Mouse (Mus musculus) MEL (cell line): ENCODE measurements at regions not wholly inside any gene's neighbourhood (a gene's known extent, or its start where the extent isn't known, plus 50 kb on each side); places are given as distances from the start of the nearest gene placed in this dataset.

Experiments
- DNase-seq: peaks from one replicate; pipeline ENCODE4 v3.0.0; 2011; ENCODE audit warnings: low read depth, low spot score
- H3K27ac ChIP-seq: 2 replicates; pipeline ENCODE4 v1.5.1; 2012; ENCODE audit warnings: low read depth, mild to moderate bottlenecking, control low read depth, low read length, moderate library complexity; ENCODE audit not compliant: control insufficient read depth
- H3K27me3 ChIP-seq, 2 experiments: fragments of 150-350 bp in 1 of 2; sonication (generic) in 1 of 2; 2 replicates each; pipeline ENCODE4 v1.6.1; 2012; ENCODE audit warnings: low read length in 2 of 2, mild to moderate bottlenecking in 2 of 2, improper control_type of control experiment in 1 of 2, moderate library complexity in 1 of 2; ENCODE audit not compliant: insufficient read depth in 2 of 2, control insufficient read depth in 1 of 2
- H3K36me3 ChIP-seq, 2 experiments: 2 replicates each; pipeline ENCODE4 v1.6.1; 2012 to 2014; ENCODE audit warnings: low read length in 2 of 2, improper control_type of control experiment in 1 of 2, inconsistent platforms in 1 of 2, mild to moderate bottlenecking in 1 of 2; ENCODE audit not compliant: insufficient read depth in 2 of 2, control insufficient read depth in 1 of 2
- H3K4me1 ChIP-seq, 2 experiments: fragments of 150-350 bp in 1 of 2; sonication (generic) in 1 of 2; 2 replicates each; pipeline ENCODE4 v1.6.1; 2012; ENCODE audit warnings: low read length in 2 of 2, improper control_type of control experiment in 1 of 2, mild to moderate bottlenecking in 1 of 2; ENCODE audit not compliant: insufficient read depth in 2 of 2, control insufficient read depth in 1 of 2
- H3K4me3 ChIP-seq, 2 experiments: fragments of 150-350 bp in 1 of 2; sonication (generic) in 1 of 2; 2 replicates each; pipeline ENCODE4 v1.5.1; 2012; ENCODE audit warnings: low read depth in 2 of 2, low read length in 2 of 2, mild to moderate bottlenecking in 2 of 2, moderate library complexity in 2 of 2, control low read depth in 1 of 2, improper control_type of control experiment in 1 of 2; ENCODE audit not compliant: control insufficient read depth in 1 of 2, insufficient read depth in 1 of 2
- H3K79me2 ChIP-seq: 2 replicates; pipeline ENCODE4 v1.6.1; 2012; ENCODE audit warnings: mild to moderate bottlenecking, low read length, moderate library complexity; ENCODE audit not compliant: control insufficient read depth, poor library complexity, insufficient read depth
- H3K9ac ChIP-seq: 2 replicates; pipeline ENCODE4 v1.6.1; 2012; ENCODE audit warnings: low read depth, mild to moderate bottlenecking, control low read depth, low read length, moderate library complexity; ENCODE audit not compliant: control insufficient read depth, poor library complexity, severe bottlenecking
- H3K9me3 ChIP-seq: fragments of 150-350 bp; sonication (generic); replicated peaks from 2 replicates; pipeline ENCODE4 v1.6.1; 2012; ENCODE audit warnings: mild to moderate bottlenecking, low read length, improper control_type of control experiment, moderate library complexity; ENCODE audit not compliant: insufficient read depth
- CHD1 ChIP-seq: IDR thresholded peaks from 2 replicates; pipeline ENCODE4 v1.6.1; 2012; ENCODE audit warnings: low read depth, mild to moderate bottlenecking, inconsistent platforms, low read length, improper control_type of control experiment
- CHD2 ChIP-seq: IDR thresholded peaks from 2 replicates; pipeline ENCODE4 v1.6.1; 2011; ENCODE audit warnings: low read length, improper control_type of control experiment
- E2F4 ChIP-seq: IDR thresholded peaks from 2 replicates; pipeline ENCODE4 v1.6.1; 2011; ENCODE audit warnings: low read depth, low read length, improper control_type of control experiment, borderline replicate concordance
- EP300 ChIP-seq, 2 experiments: IDR thresholded peaks; 2 replicates each; pipeline ENCODE4 v1.6.1; 2011; ENCODE audit warnings: improper control_type of control experiment in 2 of 2, low read length in 2 of 2, low read depth in 1 of 2, mild to moderate bottlenecking in 1 of 2
- MAFK ChIP-seq: IDR thresholded peaks from 2 replicates; pipeline ENCODE4 v1.6.1; 2011; ENCODE audit warnings: low read depth, mild to moderate bottlenecking, low read length, improper control_type of control experiment, borderline replicate concordance
- MAZ ChIP-seq: IDR thresholded peaks from 2 replicates; pipeline ENCODE4 v1.6.1; 2012; ENCODE audit warnings: low read depth, mild to moderate bottlenecking, inconsistent platforms, low read length, improper control_type of control experiment
- MYC ChIP-seq: IDR thresholded peaks from 2 replicates; pipeline ENCODE4 v1.6.1; 2011; ENCODE audit warnings: low read depth, mild to moderate bottlenecking, low read length, improper control_type of control experiment, moderate library complexity
- NELFE ChIP-seq: IDR thresholded peaks from 2 replicates; pipeline ENCODE4 v1.6.1; 2011; ENCODE audit warnings: low read depth, low read length, improper control_type of control experiment
- SMC3 ChIP-seq: IDR thresholded peaks from 2 replicates; pipeline ENCODE4 v1.6.1; 2011; ENCODE audit warnings: low read depth, low read length, improper control_type of control experiment
- USF1 ChIP-seq: IDR thresholded peaks from 2 replicates; pipeline ENCODE4 v1.6.1; 2014; ENCODE audit warnings: low read depth, mild to moderate bottlenecking, inconsistent platforms, low read length, improper control_type of control experiment, moderate library complexity
- USF2 ChIP-seq, 2 experiments: IDR thresholded peaks; 2 replicates each; pipeline ENCODE4 v1.6.1; 2011 to 2012; ENCODE audit warnings: improper control_type of control experiment in 2 of 2, low read length in 2 of 2, borderline replicate concordance in 1 of 2, inconsistent platforms in 1 of 2, low read depth in 1 of 2, mild to moderate bottlenecking in 1 of 2; ENCODE audit not compliant: insufficient read depth in 1 of 2
- ZKSCAN1 ChIP-seq: IDR thresholded peaks from 2 replicates; pipeline ENCODE4 v1.6.1; 2012; ENCODE audit warnings: low read depth, mild to moderate bottlenecking, inconsistent platforms, low read length, improper control_type of control experiment, moderate library complexity

GRCm38 (mm10) chr3:99504772-99505171 lies 264.6 kb downstream of the Tbx15 start:
- no peaks in the 10 kb centered on the region for H3K36me3 ChIP-seq

GRCm38 (mm10) chr3:99512250-99512649 lies 272.1 kb downstream of the Tbx15 start:
- H3K9ac ChIP-seq = no peak overlapping the region
- no peak for TF ChIP-seq E2F4
- no peak for TF ChIP-seq CHD2
- no peak for TF ChIP-seq MYC
- no peak for TF ChIP-seq NELFE
- no peak for TF ChIP-seq USF2 (IDR thresholded peaks at IDR 0.05; ENCODE audit: borderline replicate concordance in 1 of 2, insufficient read depth in 1 of 2, low read depth in 1 of 2, low read length in 2 of 2)
- TF ChIP-seq USF1 = no peak
- no peak for TF ChIP-seq CHD1
- TF ChIP-seq, all 39 proteins: peak for 0
- H3K4me3 ChIP-seq = no peak overlapping the region
- no peak for DNase-seq
- H3K79me2 ChIP-seq = no peaks in the 10 kb centered on the region
- no peaks in the 10 kb centered on the region for H3K4me1 ChIP-seq
- H3K36me3 ChIP-seq = no peaks in the 10 kb centered on the region
- no peaks in the 10 kb centered on the region for H3K27me3 ChIP-seq
- no peak overlapping the region for H3K27ac ChIP-seq
- no peaks in the 10 kb centered on the region for H3K9me3 ChIP-seq

More at GRCm38 (mm10) chr3:99504772-99505171, 264.6 kb downstream of the Tbx15 start:
- Histone ChIP-seq H3K79me2 (no peaks in the 10 kb centered on the region), H3K4me3 (no peak overlapping the region), H3K4me1 (no peaks in the 10 kb centered on the region), H3K9me3 (no peaks in the 10 kb centered on the region), H3K9ac (no peak overlapping the region), H3K27me3 (no peaks in the 10 kb centered on the region), H3K27ac (no peak overlapping the region)
- no peak for DNase-seq
- no peak for TF ChIP-seq MAZ

GRCm38 (mm10) chr3:99512933-99513332 lies 272.8 kb downstream of the Tbx15 start:
- no peaks in the 10 kb centered on the region for H3K27me3 ChIP-seq
- H3K36me3 ChIP-seq = no peaks in the 10 kb centered on the region
- H3K79me2 ChIP-seq = no peaks in the 10 kb centered on the region
- DNase-seq = no peak
- TF ChIP-seq MAFK (no peak), USF1 (no peak), ZKSCAN1 (no peak), EP300 (IDR thresholded peaks at IDR 0.05; ENCODE audit: low read depth in 1 of 2, low read length in 2 of 2) (no peak), SMC3 (no peak)
- no peaks in the 10 kb centered on the region for H3K4me1 ChIP-seq
- no peak overlapping the region for H3K4me3 ChIP-seq
- no peak overlapping the region for H3K9ac ChIP-seq
- H3K9me3 ChIP-seq = no peaks in the 10 kb centered on the region
- no peak overlapping the region for H3K27ac ChIP-seq
